Mouse (Mus musculus): ENCODE data around the gene Stx1a.
"Not testable (repeated sequence)": the region's sequence is repeated elsewhere in the genome, so short reads cannot be mapped to it uniquely, and the experiment has no call there.

Stx1a gene

DNA sequence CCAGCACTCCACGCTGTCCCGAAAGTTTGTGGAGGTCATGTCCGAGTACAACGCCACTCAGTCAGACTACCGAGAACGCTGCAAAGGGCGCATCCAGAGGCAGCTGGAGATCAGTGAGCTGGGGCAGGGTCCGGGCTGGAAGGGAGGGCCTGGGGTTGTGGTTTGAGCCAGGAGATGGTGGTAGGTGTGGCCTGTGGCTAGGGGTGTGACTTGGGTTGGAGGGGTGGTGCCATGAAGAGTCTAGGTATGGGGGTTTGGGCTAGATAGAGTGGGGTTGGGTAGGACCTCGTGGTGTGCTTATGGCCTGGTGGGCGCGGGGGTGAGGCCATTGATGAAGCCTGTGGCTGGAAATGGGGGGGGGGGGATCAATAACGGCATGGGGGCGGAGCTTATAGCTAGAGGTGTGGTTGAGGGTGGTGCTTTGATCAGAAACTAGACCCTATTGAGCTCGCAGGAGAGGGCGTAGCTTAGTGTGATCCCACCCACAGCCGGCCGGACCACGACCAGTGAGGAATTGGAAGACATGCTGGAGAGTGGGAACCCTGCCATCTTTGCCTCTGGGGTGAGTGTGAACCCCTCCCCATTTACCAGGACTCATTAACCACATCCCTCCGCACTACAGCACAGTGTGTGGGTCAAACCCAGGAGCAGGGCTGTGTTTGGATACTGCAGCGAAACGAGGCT lies 19.0 kb downstream of the Stx1a start:
- DNase-seq: no peak

DNA sequence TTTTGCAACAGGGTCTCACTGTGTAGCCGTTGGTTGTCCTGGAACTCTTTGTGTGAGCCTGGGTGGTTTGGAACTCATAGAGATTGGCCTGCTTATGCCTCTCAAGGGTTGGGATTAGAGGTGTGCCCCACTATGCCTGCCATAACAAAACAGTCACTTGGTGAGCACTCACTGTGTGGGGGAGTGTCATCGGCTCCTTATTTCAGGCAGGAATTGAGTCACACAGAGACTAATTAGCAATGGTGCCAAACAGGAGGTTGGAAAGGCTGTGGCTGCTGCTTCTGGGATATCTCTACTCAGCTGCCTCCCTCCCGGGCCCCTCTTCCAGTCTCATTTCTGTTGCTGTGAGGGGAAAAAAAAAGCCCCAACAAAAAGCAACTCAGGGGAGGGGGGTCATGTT lies 21.3 kb downstream of the Stx1a start:
- DNase-seq: no peak

DNA sequence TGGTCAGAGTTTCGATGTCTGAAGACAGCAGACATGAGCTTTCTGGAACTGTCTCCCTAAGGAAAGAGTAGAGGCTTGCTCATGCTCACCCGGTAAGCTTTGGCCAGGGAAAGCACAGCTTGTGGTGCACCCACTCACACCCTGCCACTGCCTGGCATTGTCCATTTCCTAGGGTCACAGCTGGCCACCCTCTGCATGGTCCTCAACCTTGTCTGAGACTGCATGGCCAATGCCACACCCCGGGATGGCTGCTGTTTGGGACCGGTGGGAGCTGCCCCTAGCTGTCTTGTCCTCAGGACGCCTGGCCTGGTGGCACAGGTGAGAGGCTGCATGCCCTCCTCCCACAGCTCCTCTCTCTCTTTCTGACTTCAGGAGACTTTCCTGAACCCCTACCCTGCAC lies 25.3 kb downstream of the Stx1a start:
- no peak for DNase-seq

DNA sequence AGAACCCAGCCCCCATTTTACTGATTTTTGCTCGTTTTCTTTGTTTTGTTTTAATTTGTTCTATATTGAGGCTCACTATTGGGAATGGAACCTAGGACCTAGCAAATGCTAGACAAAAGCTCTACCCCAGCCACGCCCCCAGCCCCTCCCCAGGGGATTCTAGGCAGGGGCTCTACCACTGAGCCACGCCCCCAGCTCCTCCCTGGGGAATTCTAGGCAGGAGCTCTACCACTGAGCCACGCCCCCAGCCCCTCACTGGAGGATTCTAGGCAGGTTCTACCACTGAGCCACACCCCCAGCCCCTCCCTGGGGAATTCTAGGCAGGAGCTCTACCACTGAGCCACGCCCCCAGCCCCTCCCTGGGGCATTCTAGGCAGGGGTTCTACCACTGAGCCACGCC lies 26.0 kb downstream of the Stx1a start:
- DNase-seq: not testable (repeated sequence)

DNA sequence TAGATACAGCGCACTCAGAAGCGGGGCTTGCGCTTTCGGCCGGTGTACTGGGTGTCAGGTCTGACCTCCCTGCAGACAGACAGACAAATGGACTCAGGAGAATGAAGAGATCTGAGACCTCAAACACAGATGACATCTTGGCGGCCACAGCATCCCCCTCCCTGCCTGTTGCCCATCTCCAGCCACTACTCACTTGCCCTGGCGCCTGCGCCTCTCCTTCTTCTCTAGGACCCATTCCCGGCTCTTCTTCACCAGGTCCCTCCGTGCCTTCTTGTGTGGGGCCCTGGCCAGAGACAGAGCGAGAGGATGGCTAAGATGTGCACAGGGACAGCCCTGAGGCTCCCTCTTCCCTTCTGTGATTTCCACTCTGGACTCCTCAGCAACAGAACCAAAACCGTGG lies 30.1 kb downstream of the Stx1a start:
- DNase-seq: no peak

DNA sequence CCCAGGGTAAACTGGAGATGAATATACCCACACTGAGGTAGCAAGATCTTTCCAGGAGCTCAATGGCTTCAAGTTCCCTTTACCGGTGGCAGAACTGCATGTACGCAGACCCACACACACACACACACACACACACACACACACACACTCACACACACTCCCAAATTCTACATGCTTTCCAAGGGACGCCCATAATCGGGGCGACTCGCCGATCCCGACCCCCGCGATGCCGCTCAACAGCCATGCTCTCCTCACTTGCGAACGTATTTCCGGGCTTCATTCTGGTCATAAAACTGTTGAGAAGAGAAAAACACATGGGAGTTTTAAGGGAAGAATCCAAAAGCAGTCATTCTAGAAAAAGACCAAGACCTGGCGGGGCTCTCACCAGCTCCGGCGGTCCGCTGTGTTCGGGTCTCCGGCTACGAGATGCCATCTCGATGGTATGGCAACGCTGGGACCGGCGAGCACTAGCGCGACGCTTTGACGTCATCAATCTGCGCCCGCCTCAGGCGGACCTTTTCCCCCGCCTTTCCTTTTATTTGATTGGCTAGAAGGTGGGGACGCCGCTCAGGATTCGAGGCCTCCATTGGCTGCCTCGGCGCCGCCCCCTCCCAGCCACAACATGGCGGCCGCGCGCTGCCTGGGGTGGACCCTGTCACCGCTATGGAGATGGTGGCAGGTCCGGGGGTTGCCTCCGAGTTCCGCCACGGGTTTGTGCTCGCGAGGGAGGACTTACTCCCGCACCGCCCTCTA lies 40.5 kb downstream of the Stx1a start, which contains the start of gene Dnajc30:
TSS of gene Dnajc30 (plus strand) at position 574 of the 753 bp plus-strand sequence.
- peak; percentile 98 to 99 for DNase-seq

DNA sequence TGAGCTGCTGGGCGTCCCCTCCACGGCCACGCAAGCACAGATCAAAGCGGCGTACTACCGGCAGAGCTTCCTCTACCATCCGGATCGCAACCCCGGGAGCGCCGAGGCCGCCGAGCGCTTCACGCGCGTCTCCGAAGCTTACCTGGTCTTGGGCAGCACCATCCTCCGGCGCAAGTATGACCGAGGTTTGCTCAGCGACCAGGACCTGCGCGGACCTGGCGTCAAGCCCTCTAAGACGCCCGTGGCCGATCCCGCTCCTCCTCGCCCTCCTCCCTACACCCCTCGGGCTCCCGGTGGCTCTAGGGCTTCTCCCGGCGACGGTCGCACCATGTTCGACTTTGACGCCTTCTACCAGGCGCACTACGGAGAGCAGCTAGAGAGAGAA lies 41.1 kb downstream of the Stx1a start:
- no peak for DNase-seq

DNA sequence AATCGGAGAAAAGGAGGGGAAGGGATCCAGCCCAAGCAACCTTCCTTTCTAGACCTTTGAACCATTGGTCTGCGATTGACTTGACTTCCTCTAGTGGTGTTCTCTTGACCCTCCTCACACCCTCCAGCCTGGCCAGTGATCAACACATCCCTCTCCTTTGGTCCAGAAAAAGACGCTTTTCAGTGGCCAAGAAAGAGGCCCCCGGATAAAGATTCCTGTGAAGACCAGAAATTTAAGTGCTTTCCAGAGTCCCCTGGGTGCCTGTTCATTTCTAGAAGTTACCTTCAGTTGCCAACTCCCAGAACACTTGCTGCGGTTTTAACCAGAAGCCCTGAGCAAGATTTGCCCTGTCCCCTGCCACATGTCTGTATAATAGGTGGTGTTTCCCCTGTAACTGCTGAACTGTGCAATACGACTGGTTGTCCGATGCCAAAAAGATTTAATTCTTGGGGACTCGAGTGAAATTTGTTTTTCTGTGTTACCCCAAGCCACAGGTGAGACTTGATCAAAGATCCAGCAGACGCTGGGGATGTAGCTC lies 41.7 kb downstream of the Stx1a start, which contains the start of gene Bud23:
TSS of gene Bud23 (minus strand) at position 51 of the 538 bp plus-strand sequence.
- DNase-seq: peak in 1 of 2 experiments; percentile 18

DNA sequence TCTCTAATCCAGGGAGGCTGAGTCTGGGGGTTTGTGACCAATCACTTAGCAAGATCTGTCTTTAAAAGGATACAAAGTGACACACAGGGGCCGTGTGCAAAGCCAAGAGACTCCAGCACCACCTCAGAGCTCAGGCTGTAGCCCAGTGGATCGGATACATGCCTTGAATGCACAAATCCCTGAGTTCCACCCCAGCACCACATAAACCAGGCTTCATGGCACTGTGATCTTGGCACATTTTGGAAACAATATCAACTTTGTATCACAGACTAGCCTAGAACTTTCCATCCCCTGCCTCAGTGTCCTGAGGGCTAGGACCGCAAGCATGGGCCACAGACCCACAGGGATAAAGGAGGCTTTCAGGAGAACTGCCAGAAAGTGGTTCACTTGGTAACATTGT lies 42.7 kb downstream of the Stx1a start:
- DNase-seq: no peak

DNA sequence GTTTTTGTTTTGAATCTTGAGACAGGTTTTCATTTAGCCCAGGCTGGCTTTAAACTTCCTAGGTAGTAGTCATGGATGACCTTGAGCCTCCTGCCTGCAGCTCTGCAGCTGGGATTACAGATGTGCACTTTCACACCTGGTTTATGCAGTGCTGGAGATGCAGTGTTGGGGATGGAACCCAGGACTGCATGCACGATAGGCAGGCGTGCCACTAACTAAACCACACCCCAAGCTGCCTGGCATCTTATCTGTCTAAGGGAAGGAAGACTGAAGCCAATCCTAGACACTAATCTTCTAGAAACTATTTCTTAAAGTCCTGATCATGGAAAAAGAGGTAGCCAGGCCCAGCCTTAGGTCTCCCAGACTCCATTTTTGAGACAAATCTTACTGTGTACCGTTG lies 47.2 kb downstream of the Stx1a start:
- no peak for DNase-seq

DNA sequence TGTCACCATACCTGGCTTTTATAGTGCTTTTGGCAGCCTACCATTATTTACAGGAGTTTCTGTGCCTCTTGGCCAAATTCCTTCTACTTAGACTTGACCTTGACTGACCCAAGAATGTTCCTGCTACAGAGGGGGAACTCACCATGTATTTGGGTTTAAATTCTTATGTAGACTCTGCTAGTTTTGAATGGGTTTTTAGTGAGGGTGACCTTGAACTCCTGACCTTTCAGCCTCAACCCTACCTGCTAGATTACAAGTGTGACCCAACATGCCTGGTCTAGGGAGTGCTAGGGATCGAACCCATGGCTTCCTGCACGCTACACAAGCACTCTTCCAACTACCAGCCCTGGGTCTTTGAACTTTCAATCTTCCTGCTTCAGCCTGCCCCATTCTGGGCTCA lies 48.8 kb downstream of the Stx1a start:
- DNase-seq: no peak

DNA sequence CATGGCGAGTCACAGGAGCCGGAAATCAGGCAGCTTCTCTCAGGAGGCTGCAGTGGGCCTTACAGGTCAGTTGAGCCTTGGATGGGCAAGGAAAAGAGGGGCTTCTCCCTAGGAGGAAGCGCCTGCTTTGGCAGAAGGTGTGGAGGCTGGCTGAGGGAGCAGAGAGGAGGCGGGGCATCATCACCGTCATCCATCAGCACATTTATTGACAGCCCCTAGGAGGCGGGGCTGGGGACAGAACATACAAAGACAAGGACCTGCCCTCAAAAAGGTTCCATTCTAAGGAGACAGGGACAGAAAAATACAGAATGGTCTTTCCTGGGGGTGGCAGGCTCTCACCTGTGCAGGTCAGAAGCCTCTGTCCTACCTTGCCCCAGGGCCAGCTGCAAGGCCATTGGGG lies 49.4 kb downstream of the Stx1a start:
- DNase-seq: no peak

DNA sequence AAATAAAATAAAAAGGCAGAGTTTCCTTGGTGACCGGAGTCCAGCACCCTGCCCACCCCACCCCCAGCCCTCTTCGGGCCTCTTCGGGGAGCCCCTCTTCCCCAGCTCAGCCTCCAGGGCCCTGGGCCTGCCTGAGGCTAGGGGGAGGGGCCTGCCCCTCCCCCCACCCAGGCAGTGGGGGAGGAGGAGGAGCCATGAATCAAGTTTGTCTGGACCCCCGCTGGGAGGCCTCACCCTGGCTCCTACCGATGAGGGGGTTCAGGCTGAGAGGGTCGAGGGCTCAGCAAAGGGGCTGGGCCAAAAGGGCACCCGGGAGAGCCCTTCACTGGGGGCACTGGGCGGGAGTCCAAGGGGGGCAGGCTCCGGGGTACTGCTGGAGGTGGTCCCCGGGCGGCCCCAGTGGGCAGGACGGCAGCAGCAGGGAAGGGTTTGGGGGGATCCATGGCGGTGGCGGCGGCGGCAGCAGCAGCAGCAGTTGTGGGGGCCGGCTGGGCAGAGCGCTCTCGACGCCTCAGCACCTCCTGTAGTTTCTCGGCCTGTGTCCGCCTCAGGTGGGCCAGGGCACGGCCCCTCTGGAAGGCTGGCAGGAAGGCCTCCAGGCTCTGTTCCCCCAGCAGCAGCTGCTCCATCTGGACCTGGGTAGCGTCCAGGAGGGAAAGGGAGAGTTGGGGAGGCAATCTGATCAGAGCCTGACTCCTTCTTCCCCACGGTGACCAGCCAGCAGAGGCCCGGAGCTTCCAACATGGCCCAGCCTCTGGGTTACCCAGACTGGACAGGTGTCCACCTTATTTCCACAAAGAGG lies 50.3 kb downstream of the Stx1a start:
- DNase-seq: no peak

DNA sequence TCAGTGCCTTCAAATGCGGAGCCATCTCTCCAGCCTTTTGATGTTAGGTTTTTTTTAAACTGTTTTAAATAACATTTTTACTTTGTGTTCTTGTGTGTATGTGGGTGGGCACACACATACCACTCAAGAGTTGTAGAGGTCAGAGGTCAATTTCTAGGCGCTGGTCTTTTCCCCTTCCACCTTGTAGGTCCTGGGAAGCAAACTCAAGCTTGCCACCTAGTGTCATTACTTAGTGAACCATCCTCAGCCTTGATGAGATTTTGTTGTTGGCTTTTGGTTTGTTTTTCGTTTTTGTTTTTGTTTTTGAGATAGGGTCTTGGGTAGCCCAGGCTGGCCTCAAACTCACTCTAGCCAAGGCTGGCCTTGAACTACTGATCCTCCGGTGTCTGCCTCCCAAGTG lies 52.4 kb downstream of the Stx1a start:
- peak in 1 of 2 experiments; percentile 14 for DNase-seq

DNA sequence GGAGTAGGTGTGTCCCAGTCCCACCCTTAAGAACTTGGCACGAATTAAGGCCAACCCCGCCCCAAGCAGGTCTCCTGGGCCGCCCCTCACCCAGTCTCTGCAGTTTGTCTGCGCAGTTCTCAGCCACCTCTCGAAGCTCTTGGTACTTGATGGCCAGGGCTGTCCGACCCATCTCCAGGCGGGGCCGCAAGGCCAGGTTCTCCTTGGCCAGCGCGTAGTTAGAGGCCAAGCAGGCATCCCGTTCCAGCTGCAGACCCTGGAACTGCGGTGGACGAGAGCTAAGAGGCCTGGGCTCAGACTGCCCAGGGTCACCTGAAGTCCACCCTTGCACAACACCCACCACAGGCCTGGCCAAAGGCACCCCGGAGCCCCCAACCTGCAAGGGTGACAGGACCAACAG lies 53.1 kb downstream of the Stx1a start:
- DNase-seq: peak; percentile 23 to 48

DNA sequence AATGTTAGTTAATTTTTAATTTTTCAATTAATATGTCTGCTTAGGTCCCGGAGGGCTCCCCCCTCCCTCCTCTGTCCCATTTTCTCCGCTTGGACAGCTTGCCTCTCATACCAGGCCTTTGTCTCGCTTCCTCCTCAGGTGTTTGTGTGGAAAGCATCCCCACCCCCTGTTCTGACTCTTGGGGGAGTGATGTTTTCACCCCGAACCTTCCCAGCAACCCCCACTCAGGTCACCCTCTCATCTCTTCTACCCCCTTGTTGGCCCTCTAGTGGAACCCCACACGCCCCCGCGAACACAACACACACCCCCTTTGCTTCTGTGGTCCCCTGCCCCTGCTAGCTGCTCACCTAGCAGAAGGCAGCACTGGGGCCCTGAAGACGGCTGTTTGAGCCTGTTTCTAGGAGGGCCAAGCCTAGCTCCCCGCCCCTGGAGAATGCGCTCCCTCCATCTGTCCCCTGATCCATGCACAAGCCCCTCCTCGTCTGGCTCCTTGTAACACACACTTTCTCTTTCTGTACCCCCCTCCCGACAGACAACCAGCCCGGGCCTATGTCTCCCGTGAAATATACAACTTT lies 53.7 kb downstream of the Stx1a start:
- DNase-seq: peak; percentile 78 to 80

DNA sequence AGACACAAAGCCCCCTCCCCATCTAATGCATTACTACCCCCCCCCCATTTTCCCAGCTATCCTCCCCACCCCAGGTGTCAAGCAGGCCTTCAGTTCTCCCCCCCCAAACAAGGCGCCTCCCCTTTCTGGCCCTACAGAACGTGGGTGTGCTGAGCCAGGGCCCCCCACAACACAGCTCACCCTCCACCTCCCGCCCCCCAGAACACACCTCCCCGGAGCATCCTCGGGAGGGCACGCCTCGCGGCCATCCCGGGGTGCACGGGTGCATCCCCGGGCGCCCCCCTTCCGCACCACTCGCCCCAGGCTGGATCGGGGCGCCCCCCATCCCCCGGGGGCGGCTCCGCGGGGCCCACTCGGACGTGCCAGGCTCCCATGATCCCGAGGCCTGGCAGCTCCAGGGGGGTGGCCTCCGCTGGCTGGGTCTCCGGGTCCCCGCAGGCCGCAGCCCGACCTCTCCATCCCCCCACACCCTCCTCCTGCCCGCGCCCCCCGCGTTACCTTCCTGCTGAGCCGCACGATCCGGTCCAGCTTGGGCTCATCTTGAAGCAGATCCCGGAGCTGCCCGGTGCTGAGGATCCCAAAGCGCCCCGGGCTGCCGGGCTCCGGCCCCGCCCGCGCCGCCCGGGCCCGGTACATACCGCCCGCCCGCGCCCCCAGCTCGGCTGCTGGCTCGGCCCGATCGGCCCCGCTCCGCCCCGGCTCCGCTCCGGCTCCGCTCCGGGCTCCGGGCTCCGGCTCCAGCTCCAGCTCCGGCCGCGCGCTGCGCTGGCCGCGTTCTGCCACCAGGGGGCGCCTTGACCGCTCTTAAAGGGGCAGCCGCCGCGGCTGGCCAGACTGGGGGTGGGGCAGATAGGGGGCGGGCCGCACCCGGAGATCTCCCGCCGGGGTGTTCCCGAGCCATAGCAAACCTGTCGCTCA lies 54.5 kb downstream of the Stx1a start, which contains the start of gene Vps37d:
TSS of gene Vps37d (minus strand) at position 703 of the 918 bp plus-strand sequence.
- DNase-seq: peak; percentile 91 to 97

DNA sequence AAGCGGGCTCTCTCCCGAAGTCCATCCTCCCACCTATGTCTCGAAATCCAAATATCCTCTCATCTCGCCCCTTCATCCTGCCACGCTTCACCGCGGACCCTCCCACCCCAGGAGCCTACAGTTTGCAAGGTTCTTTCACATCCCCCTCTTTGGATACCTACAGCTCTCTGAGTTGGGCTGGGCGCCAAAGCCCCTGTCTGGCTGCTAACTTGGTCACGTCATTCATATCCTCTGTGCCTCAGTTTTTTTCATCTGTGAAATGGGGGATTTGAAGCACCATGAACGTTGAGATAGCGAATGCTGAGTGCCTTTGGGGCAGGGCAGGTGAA lies 55.2 kb downstream of the Stx1a start:
- peak in 1 of 2 experiments; percentile 13 for DNase-seq

DNA sequence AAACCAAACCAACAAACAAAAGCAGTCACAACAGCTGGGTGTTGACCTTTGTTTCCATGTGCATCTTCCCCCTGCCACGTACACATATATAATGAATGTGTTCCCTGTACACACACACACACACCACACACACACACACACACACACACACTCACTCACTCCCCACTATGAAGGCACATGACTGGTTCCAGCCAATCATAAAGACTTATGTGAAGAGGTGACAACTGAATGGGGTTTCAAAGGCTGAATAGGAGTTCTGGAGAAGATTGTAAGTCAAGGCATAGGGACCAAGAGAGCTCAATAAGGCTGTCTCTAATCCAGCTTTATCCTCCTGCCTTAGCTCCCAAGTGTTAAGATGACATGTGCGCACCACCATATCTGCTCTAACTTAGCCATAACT lies 56.3 kb downstream of the Stx1a start:
- no peak for DNase-seq

DNA sequence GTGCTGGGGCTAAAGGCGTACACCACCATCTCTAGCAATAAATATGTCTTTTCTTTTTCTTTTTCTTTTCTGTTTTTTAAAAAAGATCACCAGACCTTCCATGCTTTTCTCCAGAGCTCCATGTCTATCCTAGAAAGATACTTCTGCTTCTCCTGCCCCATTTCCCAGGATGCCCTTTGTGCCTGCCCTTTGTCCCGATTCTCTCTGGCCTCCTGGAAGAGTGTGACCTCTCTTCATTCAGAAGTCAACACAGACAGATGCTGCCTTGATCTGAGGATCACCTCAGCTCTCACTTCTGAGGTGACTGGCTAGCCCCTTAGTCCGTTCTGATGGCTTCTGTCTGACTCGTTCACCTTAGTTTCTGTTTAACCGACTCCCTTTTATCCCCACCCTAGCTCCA lies 57.3 kb downstream of the Stx1a start:
- DNase-seq: peak; percentile 49 to 50

DNA sequence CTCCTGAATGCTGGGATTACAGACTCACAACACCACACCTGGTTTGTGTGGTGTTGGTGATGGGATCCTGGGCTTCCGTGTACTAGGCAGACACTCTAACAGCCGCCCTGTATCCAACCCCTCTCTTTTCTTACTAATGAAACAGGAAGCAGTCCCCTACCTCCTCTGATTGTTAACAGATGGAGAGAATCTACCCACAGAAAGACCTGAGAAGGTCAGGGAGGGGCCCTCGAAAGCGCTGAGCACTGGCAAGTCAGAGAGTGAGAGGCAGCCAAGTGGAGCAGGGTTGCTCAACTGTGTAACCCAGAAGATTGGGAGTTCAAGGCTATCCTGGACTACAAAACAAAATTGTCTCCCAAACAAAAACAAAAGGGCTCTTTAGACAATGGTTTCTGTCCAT lies 63.6 kb downstream of the Stx1a start:
- DNase-seq: no peak

DNA sequence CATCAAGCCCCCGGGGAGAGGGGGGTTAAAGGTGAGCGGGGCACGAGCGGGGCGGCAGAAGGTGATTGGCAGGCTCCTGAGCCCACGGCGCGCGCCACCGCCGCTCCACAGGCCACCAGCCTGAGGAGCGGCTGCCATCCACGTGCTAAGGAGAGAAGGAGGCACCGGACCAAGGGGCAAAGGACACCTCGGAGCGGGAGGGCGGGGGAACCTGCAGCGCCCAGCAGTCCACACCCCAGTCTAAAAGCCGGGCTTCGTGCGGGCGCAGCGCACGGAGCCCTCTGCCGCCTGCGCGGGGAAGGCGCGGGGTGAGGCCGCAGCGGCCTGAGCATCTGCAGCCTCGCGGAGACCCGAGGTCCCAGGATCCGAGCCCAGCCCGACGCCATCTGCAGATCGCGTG lies 66.4 kb downstream of the Stx1a start, which contains the start of gene Mlxipl:
TSS of gene Mlxipl (plus strand) at position 238 of the 400 bp plus-strand sequence.
- DNase-seq: peak; percentile 87

Data from kidney, postnatal 36 days (tissue).